Mouse (Mus musculus) cerebellum, adult 2 months (tissue): ENCODE results near the gene Zfp36l1.

Experiments
- CTCF ChIP-seq: fragments of 200-500 bp; IDR thresholded peaks from 2 replicates; pipeline ENCODE4 v1.5.1; 2011; ENCODE audit warnings: low read depth, mild to moderate bottlenecking, control low read depth, low read length, moderate library complexity, borderline replicate concordance; ENCODE audit not compliant: insufficient read depth
- POLR2A ChIP-seq: fragments of 200-500 bp; IDR thresholded peaks from 2 replicates; pipeline ENCODE4 v1.6.1; 2011; ENCODE audit warnings: low read length, control low read depth, borderline replicate concordance; ENCODE audit not compliant: insufficient read depth

DNA sequence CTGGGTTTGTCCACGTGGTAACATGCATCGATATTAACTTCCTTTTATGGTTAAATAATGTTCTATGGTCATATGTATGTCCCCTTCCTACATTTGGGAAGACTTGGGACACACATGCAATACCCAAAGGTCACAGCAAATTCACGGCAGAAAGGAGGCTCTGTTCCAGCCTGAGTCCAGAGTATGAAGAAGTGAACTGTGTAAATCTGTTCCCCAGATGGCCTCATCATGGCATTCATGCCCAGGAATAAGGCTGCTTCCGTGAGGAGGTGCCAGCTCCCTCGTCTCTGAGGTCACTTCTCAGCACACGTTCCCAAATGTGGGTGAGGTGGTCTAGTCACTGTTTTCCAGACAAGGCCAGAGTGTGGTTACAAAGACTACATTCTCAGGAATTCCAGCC lies 24.4 kb upstream of the Zfp36l1 start:
- no peak for TF ChIP-seq CTCF
- no peak for TF ChIP-seq POLR2A
